Mouse (Mus musculus): ENCODE measurements around the gene L3mbtl2.

DNA sequence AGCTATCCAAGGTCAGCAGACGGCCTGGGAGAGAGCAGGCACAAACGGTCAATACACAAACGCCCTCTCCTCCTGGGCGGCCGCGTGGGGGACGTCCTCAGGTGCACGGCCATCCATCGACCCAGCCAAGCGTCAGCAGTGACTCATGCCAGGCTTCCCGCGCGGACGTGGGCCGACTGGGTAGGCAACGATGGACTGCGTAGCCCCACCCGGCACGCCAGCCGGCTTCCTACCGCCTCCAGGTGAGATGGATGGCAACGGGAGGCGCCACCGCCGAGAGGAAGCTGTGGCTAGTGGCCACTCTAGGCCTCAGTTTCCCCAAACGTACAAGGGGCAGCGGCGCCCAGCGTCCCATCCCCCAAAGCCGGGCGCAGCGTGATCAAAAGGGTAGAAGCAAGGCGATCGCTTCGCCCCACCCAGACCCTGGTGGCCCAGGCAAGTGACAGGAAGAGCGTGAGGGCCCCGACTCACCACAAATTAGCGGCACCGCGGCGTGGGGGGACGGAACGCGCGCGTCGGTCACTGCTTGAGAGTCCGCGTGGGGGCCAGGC lies 65.6 kb downstream of the L3mbtl2 start:
- no peak for TF ChIP-seq CTCF (IDR thresholded peaks at IDR 0.05; ENCODE audit: insufficient read depth, low read length)
- no peak for TF ChIP-seq POLR2A (IDR thresholded peaks at IDR 0.05; ENCODE audit: borderline replicate concordance, extremely low read depth, low read depth, low read length)
